Mouse (Mus musculus) left cerebral cortex, postnatal 14 days (tissue): ENCODE results near the gene Enam. TPM values are rescaled to one million over a fixed set of nuclear protein-coding genes. Genes with fewer than 3 reads are reported as not detected.

Experiments used
- total RNA-seq, 2 experiments: library from RNA; stranded (reverse); gene quantifications; 2 replicates each; pipeline ENCODE4 v1.2.3; 2021

Gene Enam
- total RNA-seq, 2 experiments from 2014 or later, result not detected

Other genes starting within 250 kb of the Enam start
- gene Gm7714, start 219.1 kb upstream of the Enam start, total RNA-seq, result not detected
- gene Prol1, start 170.7 kb upstream of the Enam start, total RNA-seq, result not detected
- gene Amtn, start 111.9 kb upstream of the Enam start, total RNA-seq, result not detected
- not detected for gene Ambn, start 32.0 kb upstream of the Enam start, total RNA-seq
- gene Jchain, start 39.9 kb downstream of the Enam start, total RNA-seq, result under 1 TPM; 0.20 to 0.34 TPM
- 10 to 100 TPM; 24.8 to 25.6 TPM for gene Utp3, start 66.5 kb downstream of the Enam start, total RNA-seq
- gene Rufy3, start 77.1 kb downstream of the Enam start, total RNA-seq, result 100 to 1,000 TPM; 190 to 191 TPM
- 100 to 1,000 TPM in 1 of 2 experiments, 10 to 100 TPM in 1; 94.5 to 106 TPM for gene Grsf1, start 188.2 kb downstream of the Enam start, total RNA-seq
- gene Mob1b, start 232.9 kb downstream of the Enam start, total RNA-seq, result 10 to 100 TPM; 30.8 to 32.8 TPM